Comparison of ENCODE assay signal across 8 mouse cellular contexts in genomic region chr5:67048003-67048402, GRCm38 (mm10). TPM values are rescaled to one million over a fixed set of nuclear protein-coding genes. Genes with fewer than 3 reads are reported as not detected.
DNase-seq lines count a peak whose midpoint lies in the region; ATAC-seq and TF ChIP-seq lines count a peak whose summit lies in the region.
"Had no signal": no experiment of that assay in that cellular context is flagged by ENCODE, and none has a peak within 500 bp of the region (broad histone marks: within the 10 kb centered on the region; RNA-seq: fewer than 3 reads in every experiment).

No protein-coding gene starts in this region.

- no peak for TF ChIP-seq POLR2A in lung, adult 2 months (IDR thresholded peaks at IDR 0.05; ENCODE audit: borderline replicate concordance, extremely low read depth, low read depth, low read length)

- WGBS in lung, adult 2 months: 22% methylated on average over 4 of the region's 4 CpGs
- WGBS in limb, embryonic 12.5 days: 17% methylated on average over 4 of the region's 4 CpGs

- H3K27me3 ChIP-seq in limb, embryonic 12.5 days: no peaks in the 10 kb centered on the region

- H3K36me3 ChIP-seq in limb, embryonic 12.5 days: peaks cover 35% of the 10 kb centered on the region; the same call in 1 of the 2 replicates

- ATAC-seq in limb, embryonic 12.5 days (ENCODE audit: insufficient number of reproducible peaks, insufficient read depth, low FRiP score, low TSS enrichment, low read depth): 0 out of 2 replicates have a peak, but pooled peaks have one; percentile 47

- no peak for DNase-seq in lung, adult 2 months
- no peak for DNase-seq in lung, postnatal 25 days (ENCODE audit: low spot score)
- peak; percentile 75 for DNase-seq in R1 (ENCODE audit: low read depth, low spot score)
- DNase-seq in cerebellum, postnatal 10 days: peak; percentile 69 to 77
- DNase-seq in heart, postnatal 4 days: peak; percentile 47
- DNase-seq in retina, adult 2 months (ENCODE audit: low read depth, low spot score): peak; percentile 52

- H3K4me1 ChIP-seq in lung, adult 2 months (ENCODE audit: control insufficient read depth, insufficient read depth, low read length): no peaks in the 10 kb centered on the region
- no peaks in the 10 kb centered on the region for H3K4me1 ChIP-seq in limb, embryonic 12.5 days (replicated peaks)

- no peak overlapping the region for H3K27ac ChIP-seq in limb, embryonic 12.5 days

- no peak overlapping the region for H3K4me2 ChIP-seq in limb, embryonic 12.5 days

- H3K9ac ChIP-seq in limb, embryonic 12.5 days (replicated peaks): no peak overlapping the region

- no peaks in the 10 kb centered on the region for H3K9me3 ChIP-seq in limb, embryonic 12.5 days

- TF ChIP-seq CTCF in lung, adult 2 months (IDR thresholded peaks at IDR 0.05; ENCODE audit: insufficient read depth, low read length): peak; percentile 69

- no peak overlapping the region for H3K4me3 ChIP-seq in lung, adult 2 months (replicated peaks; ENCODE audit: extremely low read depth, low read depth, low read length)
- no peak overlapping the region for H3K4me3 ChIP-seq in limb, embryonic 12.5 days (replicated peaks)

RNA-seq across cellular contexts. Expression of gene Phox2b, which starts 51.1 kb away (rescaled TPM):
- polyA plus RNA-seq in lung, adult 2 months (2012; rRNA removed): 0.05 TPM in 2 replicates
- under 1 TPM in 1 of 2 experiments, not detected in 1; 0.14 TPM for total RNA-seq in heart, postnatal 4 days (2021)
- 0.13 and 0.15 TPM in 2 replicates for polyA plus RNA-seq in limb, embryonic 12.5 days (2016; fragmentation: Nextera tagmentation; extraction: Ambion mirVana)
- total RNA-seq: heart, postnatal 36 days had no signal

Comparison
In these comparisons a context has a peak if more than half of its experiments do, and no peak if none do; other contexts are left out.
1. DNase-seq: peak in R1 (single experiment), cerebellum, postnatal 10 days (2 of 2), heart, postnatal 4 days (single experiment) and retina, adult 2 months (single experiment); none in lung, adult 2 months (single experiment) and lung, postnatal 25 days (single experiment).